Mouse (Mus musculus) MEL (cell line): ENCODE data around the gene Smap1. TPM values are rescaled to one million over a fixed set of nuclear protein-coding genes. Genes with fewer than 3 reads are reported as not detected.

Experiments used
- DNase-seq: peaks from one replicate; pipeline ENCODE4 v3.0.0; 2011; ENCODE audit warnings: low read depth, low spot score
- H3K27ac ChIP-seq: 2 replicates; pipeline ENCODE4 v1.5.1; 2012; ENCODE audit warnings: low read depth, mild to moderate bottlenecking, control low read depth, low read length, moderate library complexity; ENCODE audit not compliant: control insufficient read depth
- H3K27me3 ChIP-seq, 2 experiments: fragments of 150-350 bp in 1 of 2; sonication (generic) in 1 of 2; 2 replicates each; pipeline ENCODE4 v1.6.1; 2012; ENCODE audit warnings: low read length in 2 of 2, mild to moderate bottlenecking in 2 of 2, improper control_type of control experiment in 1 of 2, moderate library complexity in 1 of 2; ENCODE audit not compliant: insufficient read depth in 2 of 2, control insufficient read depth in 1 of 2
- H3K36me3 ChIP-seq, 2 experiments: 2 replicates each; pipeline ENCODE4 v1.6.1; 2012 to 2014; ENCODE audit warnings: low read length in 2 of 2, improper control_type of control experiment in 1 of 2, inconsistent platforms in 1 of 2, mild to moderate bottlenecking in 1 of 2; ENCODE audit not compliant: insufficient read depth in 2 of 2, control insufficient read depth in 1 of 2
- H3K4me1 ChIP-seq, 2 experiments: fragments of 150-350 bp in 1 of 2; sonication (generic) in 1 of 2; 2 replicates each; pipeline ENCODE4 v1.6.1; 2012; ENCODE audit warnings: low read length in 2 of 2, improper control_type of control experiment in 1 of 2, mild to moderate bottlenecking in 1 of 2; ENCODE audit not compliant: insufficient read depth in 2 of 2, control insufficient read depth in 1 of 2
- H3K4me3 ChIP-seq, 2 experiments: fragments of 150-350 bp in 1 of 2; sonication (generic) in 1 of 2; 2 replicates each; pipeline ENCODE4 v1.5.1; 2012; ENCODE audit warnings: low read depth in 2 of 2, low read length in 2 of 2, mild to moderate bottlenecking in 2 of 2, moderate library complexity in 2 of 2, control low read depth in 1 of 2, improper control_type of control experiment in 1 of 2; ENCODE audit not compliant: control insufficient read depth in 1 of 2, insufficient read depth in 1 of 2
- H3K79me2 ChIP-seq: 2 replicates; pipeline ENCODE4 v1.6.1; 2012; ENCODE audit warnings: mild to moderate bottlenecking, low read length, moderate library complexity; ENCODE audit not compliant: control insufficient read depth, poor library complexity, insufficient read depth
- H3K9ac ChIP-seq: 2 replicates; pipeline ENCODE4 v1.6.1; 2012; ENCODE audit warnings: low read depth, mild to moderate bottlenecking, control low read depth, low read length, moderate library complexity; ENCODE audit not compliant: control insufficient read depth, poor library complexity, severe bottlenecking
- H3K9me3 ChIP-seq: fragments of 150-350 bp; sonication (generic); replicated peaks from 2 replicates; pipeline ENCODE4 v1.6.1; 2012; ENCODE audit warnings: mild to moderate bottlenecking, low read length, improper control_type of control experiment, moderate library complexity; ENCODE audit not compliant: insufficient read depth
- E2F4 ChIP-seq: IDR thresholded peaks from 2 replicates; pipeline ENCODE4 v1.6.1; 2011; ENCODE audit warnings: low read depth, low read length, improper control_type of control experiment, borderline replicate concordance
- EP300 ChIP-seq, 2 experiments: IDR thresholded peaks; 2 replicates each; pipeline ENCODE4 v1.6.1; 2011; ENCODE audit warnings: improper control_type of control experiment in 2 of 2, low read length in 2 of 2, low read depth in 1 of 2, mild to moderate bottlenecking in 1 of 2
- GATA1 ChIP-seq: IDR thresholded peaks from 2 replicates; pipeline ENCODE4 v1.6.1; 2011; ENCODE audit warnings: low read depth, low read length, improper control_type of control experiment
- MAFK ChIP-seq: IDR thresholded peaks from 2 replicates; pipeline ENCODE4 v1.6.1; 2011; ENCODE audit warnings: low read depth, mild to moderate bottlenecking, low read length, improper control_type of control experiment, borderline replicate concordance
- MAZ ChIP-seq: IDR thresholded peaks from 2 replicates; pipeline ENCODE4 v1.6.1; 2012; ENCODE audit warnings: low read depth, mild to moderate bottlenecking, inconsistent platforms, low read length, improper control_type of control experiment
- MEF2A ChIP-seq: IDR thresholded peaks from 2 replicates; pipeline ENCODE4 v1.6.1; 2014; ENCODE audit warnings: low read depth, mild to moderate bottlenecking, inconsistent platforms, low read length, improper control_type of control experiment; ENCODE audit not compliant: poor library complexity, insufficient replicate concordance, severe bottlenecking; ENCODE audit errors: extremely low read depth
- MYB ChIP-seq: IDR thresholded peaks from 2 replicates; pipeline ENCODE4 v1.6.1; 2011; ENCODE audit warnings: mild to moderate bottlenecking, low read depth, low read length, improper control_type of control experiment
- RAD21 ChIP-seq: IDR thresholded peaks from 2 replicates; pipeline ENCODE4 v1.6.1; 2011; ENCODE audit warnings: mild to moderate bottlenecking, low read depth, low read length, improper control_type of control experiment
- SIN3A ChIP-seq: IDR thresholded peaks from 2 replicates; pipeline ENCODE4 v1.6.1; 2012; ENCODE audit warnings: low read length, improper control_type of control experiment, inconsistent platforms
- TCF12 ChIP-seq: IDR thresholded peaks from 2 replicates; pipeline ENCODE4 v1.6.1; 2014; ENCODE audit warnings: low read depth, mild to moderate bottlenecking, inconsistent platforms, low read length, improper control_type of control experiment, moderate library complexity
- USF2 ChIP-seq, 2 experiments: IDR thresholded peaks; 2 replicates each; pipeline ENCODE4 v1.6.1; 2011 to 2012; ENCODE audit warnings: improper control_type of control experiment in 2 of 2, low read length in 2 of 2, borderline replicate concordance in 1 of 2, inconsistent platforms in 1 of 2, low read depth in 1 of 2, mild to moderate bottlenecking in 1 of 2; ENCODE audit not compliant: insufficient read depth in 1 of 2
- ZMIZ1 ChIP-seq: IDR thresholded peaks from 2 replicates; pipeline ENCODE4 v1.6.1; 2012; ENCODE audit warnings: low read depth, mild to moderate bottlenecking, inconsistent platforms, low read length, improper control_type of control experiment, moderate library complexity
- ZNF384 ChIP-seq: IDR thresholded peaks from 2 replicates; pipeline ENCODE4 v1.6.1; 2012; ENCODE audit warnings: low read depth, mild to moderate bottlenecking, inconsistent platforms, low read length, improper control_type of control experiment
- polyA plus RNA-seq, 2 experiments: library from polyadenylated mRNA; stranded (reverse) in 1 of 2; unstranded in 1 of 2; fragments of >175 nt in 1 of 2; fragments of >200 nt in 1 of 2; gene quantifications; 2 replicates each; pipeline versions ENCODE4 v1.2.1 to v1.2.4; 2012; ENCODE audit warnings: low replicate concordance in 2 of 2, low read depth in 1 of 2; ENCODE audit not compliant: insufficient read length in 2 of 2, insufficient read depth in 1 of 2, missing spikeins in 1 of 2
- total RNA-seq: library from RNA; depleted of rRNA; stranded (reverse); fragments of 300-350 nt; gene quantifications from 2 replicates; pipeline ENCODE4 v1.2.3, GENCODE M21; 2012

Smap1 gene
- total and polyA plus RNA-seq, 3 experiments, result 27.2 to 128 (median 86.4) TPM

- H3K27ac ChIP-seq, result no peak overlapping the region
- no peak overlapping the region for H3K9ac ChIP-seq
- H3K36me3 ChIP-seq, result no peaks in the 10 kb centered on the region
- no peaks in the 10 kb centered on the region for H3K79me2 ChIP-seq
- TF ChIP-seq MEF2A (no peak), SIN3A (no peak), MAZ (no peak), ZMIZ1 (no peak)
- no peaks in the 10 kb centered on the region for H3K9me3 ChIP-seq
- no peak for DNase-seq
- no peaks in the 10 kb centered on the region for H3K27me3 ChIP-seq
- H3K4me3 ChIP-seq, result no peak overlapping the region
- H3K4me1 ChIP-seq, result no peaks in the 10 kb centered on the region
Observed at GRCm38 (mm10) chr1:23943146-23943940, 21.2 kb upstream of the Smap1 start.

- Histone ChIP-seq H3K27ac (no peak overlapping the region), H3K79me2 (no peaks in the 10 kb centered on the region), H3K4me1 (no peaks in the 10 kb centered on the region)
- no peak for DNase-seq
- TF ChIP-seq TCF12 (no peak), ZNF384 (no peak), EP300 (IDR thresholded peaks at IDR 0.05; ENCODE audit: low read depth in 1 of 2, low read length in 2 of 2) (no peak), RAD21 (no peak), MYB (no peak), GATA1 (no peak), USF2 (IDR thresholded peaks at IDR 0.05; ENCODE audit: borderline replicate concordance in 1 of 2, insufficient read depth in 1 of 2, low read depth in 1 of 2, low read length in 2 of 2) (no peak), SIN3A (no peak), MEF2A (no peak), E2F4 (no peak), MAFK (no peak)
- TF ChIP-seq, all 39 proteins: peak for 0
- Histone ChIP-seq H3K27me3 (no peaks in the 10 kb centered on the region), H3K9me3 (no peaks in the 10 kb centered on the region), H3K4me3 (no peak overlapping the region), H3K9ac (no peak overlapping the region), H3K36me3 (no peaks in the 10 kb centered on the region)
Observed at GRCm38 (mm10) chr1:23935408-23935762, 13.3 kb upstream of the Smap1 start.
